Mouse (Mus musculus): Measurements from ENCODE around the gene Ripply3. TPM values are rescaled to one million over a fixed set of nuclear protein-coding genes. Genes with fewer than 3 reads are reported as not detected.
A peak's percentile ranks its signal among the peaks of the same experiment; 100 is the strongest.

Ripply3 gene
- polyA plus RNA-seq, 1 experiment from 2014 or later: 4.5 TPM

DNA sequence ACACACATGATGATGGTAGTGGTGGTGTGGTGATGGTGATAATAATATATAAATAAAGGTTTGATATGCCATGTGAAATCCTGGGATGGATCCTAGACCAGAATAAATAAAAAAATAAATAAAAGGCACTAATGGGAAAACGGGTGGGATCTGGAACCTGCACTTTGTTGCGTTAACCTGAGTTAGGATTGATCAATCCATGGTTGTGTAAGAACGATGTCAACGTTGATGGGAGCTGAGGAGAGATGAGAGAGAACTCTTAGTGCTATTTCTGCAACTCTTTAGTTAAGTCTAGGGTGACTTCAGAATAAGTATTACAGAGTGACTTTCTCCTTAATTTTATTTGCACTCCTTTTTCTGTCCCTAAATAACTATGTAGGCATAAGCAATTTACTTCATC lies 27.0 kb upstream of the Ripply3 start:
- Histone ChIP-seq H3K4me3 (ENCODE audit: low read length) (no peak overlapping the region), H3K4me1 (ENCODE audit: control insufficient read depth, insufficient read depth, low read length) (peaks cover 13% of the 10 kb centered on the region), H3K9ac (ENCODE audit: low read depth, low read length) (no peak overlapping the region), H3K27me3 (replicated peaks; ENCODE audit: control insufficient read depth, insufficient read depth, low read length) (no peaks in the 10 kb centered on the region), H3K4me2 (ENCODE audit: low read depth, low read length) (no peak overlapping the region), H3K9me3 (ENCODE audit: control insufficient read depth, low read length) (no peaks in the 10 kb centered on the region), H3K27ac (ENCODE audit: low read length) (no peak overlapping the region), H3K36me3 (ENCODE audit: control insufficient read depth, insufficient read depth, low read length) (no peaks in the 10 kb centered on the region)
- no peak for ATAC-seq
- 91% methylated on average over 4 of the region's 4 CpGs for WGBS

DNA sequence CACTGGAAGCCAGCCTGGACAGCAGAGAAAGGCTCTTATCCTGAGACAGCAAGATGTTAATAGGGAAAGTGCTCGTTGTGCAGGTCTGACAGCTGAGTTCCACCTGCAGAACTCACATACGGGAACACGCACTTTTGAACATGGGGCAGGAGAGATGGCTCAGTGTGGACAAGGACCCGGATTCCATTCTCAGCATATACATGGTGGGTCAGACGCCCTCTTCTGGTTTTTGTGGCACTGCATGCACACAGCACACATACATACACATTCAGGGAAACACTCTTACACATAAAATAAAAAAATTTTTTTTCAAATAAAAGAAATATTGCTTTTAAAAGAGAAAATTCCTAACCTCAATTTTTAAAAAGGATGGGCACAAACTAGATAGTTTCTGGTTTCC lies 26.5 kb upstream of the Ripply3 start:
- Histone ChIP-seq H3K9ac (ENCODE audit: low read depth, low read length) (no peak overlapping the region), H3K36me3 (ENCODE audit: control insufficient read depth, insufficient read depth, low read length) (no peaks in the 10 kb centered on the region), H3K27me3 (replicated peaks; ENCODE audit: control insufficient read depth, insufficient read depth, low read length) (no peaks in the 10 kb centered on the region), H3K4me3 (ENCODE audit: low read length) (no peak overlapping the region), H3K9me3 (ENCODE audit: control insufficient read depth, low read length) (no peaks in the 10 kb centered on the region), H3K4me2 (ENCODE audit: low read depth, low read length) (no peak overlapping the region), H3K27ac (ENCODE audit: low read length) (no peak overlapping the region), H3K4me1 (ENCODE audit: control insufficient read depth, insufficient read depth, low read length) (peaks cover 13% of the 10 kb centered on the region)
- no peak for ATAC-seq
- WGBS: 82% methylated on average over 5 of the region's 5 CpGs

DNA sequence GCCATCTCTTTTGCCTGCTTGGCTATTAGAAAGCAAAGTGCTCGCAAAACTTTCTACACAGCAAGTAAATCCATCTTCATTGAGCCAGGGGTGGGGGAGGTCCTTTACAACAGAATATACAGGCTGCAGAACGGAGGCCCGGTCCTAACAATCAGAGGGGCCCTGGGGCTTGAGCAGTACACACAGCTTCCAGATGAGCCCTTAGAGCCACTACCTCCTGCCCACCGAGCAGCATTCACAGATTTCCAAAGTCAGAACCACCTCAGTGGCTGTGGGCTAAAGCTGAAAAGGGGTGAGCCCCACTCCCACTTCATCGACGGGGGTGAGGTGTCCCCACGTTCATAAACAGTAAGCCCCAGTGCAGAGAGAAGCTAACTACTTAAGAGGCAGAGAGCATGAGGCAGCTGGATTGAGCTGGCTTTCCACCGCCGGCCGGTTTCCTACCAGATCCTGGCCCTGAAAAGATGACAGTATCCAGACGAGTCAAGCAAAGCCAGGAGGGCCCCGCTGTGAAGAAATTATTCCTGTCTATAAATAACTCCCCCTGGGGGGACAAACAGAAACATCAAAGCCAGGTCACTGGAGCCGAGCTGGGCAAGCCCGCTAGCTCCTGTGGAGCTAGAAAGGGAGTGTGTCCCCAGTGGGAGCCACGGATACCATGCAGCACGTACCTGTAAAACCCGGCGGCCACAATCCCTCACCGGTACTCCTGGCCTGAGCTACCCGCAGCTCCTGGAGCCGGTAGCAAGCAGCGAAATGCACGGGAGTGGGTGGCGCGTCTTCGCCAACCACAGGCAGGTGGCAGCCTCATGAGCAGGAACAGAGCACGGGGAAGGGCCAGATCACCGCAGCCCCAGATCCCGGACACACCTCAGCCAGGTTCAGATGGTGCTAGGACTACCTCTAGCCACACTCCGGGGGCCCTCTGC lies 25.7 kb upstream of the Ripply3 start:
- 8% methylated on average over 30 of the region's 30 CpGs for WGBS
- peaks cover 13% of the 10 kb centered on the region for H3K4me1 ChIP-seq (ENCODE audit: control insufficient read depth, insufficient read depth, low read length)
- no peaks in the 10 kb centered on the region for H3K9me3 ChIP-seq (ENCODE audit: control insufficient read depth, low read length)
- H3K9ac ChIP-seq (ENCODE audit: low read depth, low read length): peak overlapping the region; percentile 60
- no peaks in the 10 kb centered on the region for H3K36me3 ChIP-seq (ENCODE audit: control insufficient read depth, insufficient read depth, low read length)
- peak overlapping the region; percentile 56 for H3K4me2 ChIP-seq (ENCODE audit: low read depth, low read length)
- no peaks in the 10 kb centered on the region for H3K27me3 ChIP-seq (replicated peaks; ENCODE audit: control insufficient read depth, insufficient read depth, low read length)
- peak overlapping the region; percentile 28 for H3K4me3 ChIP-seq (ENCODE audit: low read length)
- no peak overlapping the region; the same call in 1 of the 2 replicates for H3K27ac ChIP-seq (ENCODE audit: low read length)
- ATAC-seq: peak; percentile 79

DNA sequence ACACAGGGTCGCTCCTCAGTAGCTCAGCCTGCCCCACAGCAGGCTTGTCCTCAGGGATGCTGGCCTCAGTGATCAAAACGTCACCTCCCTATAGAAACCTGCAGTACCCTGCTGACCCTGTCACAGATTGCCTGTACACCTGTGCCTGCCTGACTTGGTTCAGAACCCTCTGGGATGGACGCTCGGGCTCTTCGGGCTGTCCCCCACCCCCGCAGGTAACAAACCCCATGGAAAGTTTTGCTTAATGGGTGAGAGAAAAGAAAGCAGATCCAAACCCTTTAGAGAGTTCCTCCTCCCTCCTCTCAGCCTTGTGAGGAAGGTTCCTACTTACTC lies 25.1 kb upstream of the Ripply3 start:
- 33% methylated on average over 5 of the region's 6 CpGs for WGBS
- peak overlapping the region; percentile 56 for H3K4me2 ChIP-seq (ENCODE audit: low read depth, low read length)
- H3K27ac ChIP-seq (ENCODE audit: low read length): no peak overlapping the region
- H3K4me1 ChIP-seq (ENCODE audit: control insufficient read depth, insufficient read depth, low read length): peaks cover 13% of the 10 kb centered on the region
- peak overlapping the region; percentile 60 for H3K9ac ChIP-seq (ENCODE audit: low read depth, low read length)
- H3K27me3 ChIP-seq (replicated peaks; ENCODE audit: control insufficient read depth, insufficient read depth, low read length): no peaks in the 10 kb centered on the region
- H3K36me3 ChIP-seq (ENCODE audit: control insufficient read depth, insufficient read depth, low read length): no peaks in the 10 kb centered on the region
- no peak for ATAC-seq
- H3K9me3 ChIP-seq (ENCODE audit: control insufficient read depth, low read length): no peaks in the 10 kb centered on the region
- peak overlapping the region; percentile 28 for H3K4me3 ChIP-seq (ENCODE audit: low read length)

DNA sequence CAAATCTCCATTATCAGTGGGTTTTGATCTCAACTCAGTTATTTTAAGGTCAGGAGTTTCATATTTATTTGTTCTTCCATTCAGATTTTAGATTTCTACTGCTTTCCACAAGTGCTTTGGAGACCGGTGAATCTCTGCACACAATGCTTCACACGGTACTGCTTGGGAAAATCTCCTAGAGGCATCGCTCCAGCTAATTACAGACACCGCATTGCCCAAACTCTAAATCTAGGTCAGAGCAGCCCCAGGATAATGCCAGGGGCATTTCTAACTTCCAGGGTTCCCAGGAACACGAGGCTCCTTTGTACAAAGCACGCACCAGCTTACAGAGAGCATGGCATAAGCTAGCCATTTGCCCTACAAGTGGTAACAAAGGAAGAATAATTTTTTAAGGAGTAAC lies 20.7 kb upstream of the Ripply3 start:
- ATAC-seq: no peak
- H3K27ac ChIP-seq (ENCODE audit: low read length): no peak overlapping the region
- WGBS: 72% methylated on average over 6 of the region's 6 CpGs

DNA sequence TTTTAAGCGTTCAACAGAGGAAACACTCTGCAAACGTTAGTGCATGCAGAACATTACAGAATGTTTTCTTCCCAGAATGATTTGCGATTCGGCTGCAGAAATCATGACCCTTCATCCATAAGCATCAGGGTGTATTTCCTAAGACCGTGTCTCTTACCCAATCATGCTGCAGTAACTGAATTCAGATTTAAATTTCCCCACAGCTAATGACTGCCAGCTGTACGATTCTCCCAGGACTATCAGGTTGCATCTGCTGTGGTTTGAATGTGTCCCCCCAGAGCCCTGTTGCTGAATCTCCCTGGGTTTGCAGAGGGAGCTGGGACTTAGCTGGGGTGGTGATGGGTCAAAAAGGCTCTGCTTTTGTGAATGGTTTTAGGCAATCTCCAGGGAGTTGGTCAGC lies 20.3 kb upstream of the Ripply3 start:
- 49% methylated on average over 6 of the region's 6 CpGs for WGBS
- Histone ChIP-seq H3K27ac (ENCODE audit: low read length) (no peak overlapping the region), H3K9ac (ENCODE audit: low read depth, low read length) (no peak overlapping the region)

More for the DNA sequence above, 20.7 kb upstream of the Ripply3 start:
- Histone ChIP-seq H3K9ac (ENCODE audit: low read depth, low read length) (no peak overlapping the region), H3K4me3 (ENCODE audit: low read length) (no peak overlapping the region), H3K36me3 (ENCODE audit: control insufficient read depth, insufficient read depth, low read length) (no peaks in the 10 kb centered on the region), H3K9me3 (ENCODE audit: control insufficient read depth, low read length) (no peaks in the 10 kb centered on the region), H3K4me1 (ENCODE audit: control insufficient read depth, insufficient read depth, low read length) (peaks cover 12% of the 10 kb centered on the region), H3K27me3 (replicated peaks; ENCODE audit: control insufficient read depth, insufficient read depth, low read length) (no peaks in the 10 kb centered on the region), H3K4me2 (ENCODE audit: low read depth, low read length) (no peak overlapping the region)

DNA sequence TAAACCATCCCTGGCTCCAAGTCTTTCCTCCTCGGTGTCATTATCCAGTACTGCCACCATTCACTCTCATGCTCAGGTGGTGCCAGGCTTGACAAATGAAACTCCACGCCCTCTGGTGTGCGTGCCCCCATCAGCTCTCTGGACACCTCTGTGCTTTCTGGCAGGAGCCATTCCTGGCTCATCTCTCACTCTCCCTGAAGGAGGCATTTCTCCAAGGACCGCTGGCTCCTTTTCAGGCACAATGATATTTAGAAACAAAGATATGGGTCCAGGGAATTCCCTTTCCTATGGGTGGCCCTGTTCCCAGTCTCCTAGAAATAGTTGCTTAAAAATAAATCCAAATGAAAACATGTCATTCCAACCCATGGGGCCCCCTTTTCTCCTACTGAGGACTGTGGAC lies 19.2 kb upstream of the Ripply3 start:
- no peak for ATAC-seq
- H3K9me3 ChIP-seq (ENCODE audit: control insufficient read depth, low read length): no peaks in the 10 kb centered on the region
- H3K4me3 ChIP-seq (ENCODE audit: low read length): no peak overlapping the region
- no peak overlapping the region for H3K27ac ChIP-seq (ENCODE audit: low read length)
- H3K27me3 ChIP-seq (replicated peaks; ENCODE audit: control insufficient read depth, insufficient read depth, low read length): no peaks in the 10 kb centered on the region
- WGBS: 90% methylated on average over 4 of the region's 4 CpGs
- H3K4me2 ChIP-seq (ENCODE audit: low read depth, low read length): no peak overlapping the region
- H3K9ac ChIP-seq (ENCODE audit: low read depth, low read length): no peak overlapping the region
- no peaks in the 10 kb centered on the region for H3K36me3 ChIP-seq (ENCODE audit: control insufficient read depth, insufficient read depth, low read length)
- H3K4me1 ChIP-seq (ENCODE audit: control insufficient read depth, insufficient read depth, low read length): 0 out of 2 replicates have a peak, but pooled peaks cover 9% of the 10 kb centered on the region

More for the DNA sequence above, 20.3 kb upstream of the Ripply3 start:
- Histone ChIP-seq H3K4me1 (ENCODE audit: control insufficient read depth, insufficient read depth, low read length) (peaks cover 8% of the 10 kb centered on the region; the same call in 1 of the 2 replicates), H3K36me3 (ENCODE audit: control insufficient read depth, insufficient read depth, low read length) (no peaks in the 10 kb centered on the region), H3K4me3 (ENCODE audit: low read length) (no peak overlapping the region), H3K9me3 (ENCODE audit: control insufficient read depth, low read length) (no peaks in the 10 kb centered on the region), H3K27me3 (replicated peaks; ENCODE audit: control insufficient read depth, insufficient read depth, low read length) (no peaks in the 10 kb centered on the region), H3K4me2 (ENCODE audit: low read depth, low read length) (no peak overlapping the region)
- ATAC-seq: no peak

DNA sequence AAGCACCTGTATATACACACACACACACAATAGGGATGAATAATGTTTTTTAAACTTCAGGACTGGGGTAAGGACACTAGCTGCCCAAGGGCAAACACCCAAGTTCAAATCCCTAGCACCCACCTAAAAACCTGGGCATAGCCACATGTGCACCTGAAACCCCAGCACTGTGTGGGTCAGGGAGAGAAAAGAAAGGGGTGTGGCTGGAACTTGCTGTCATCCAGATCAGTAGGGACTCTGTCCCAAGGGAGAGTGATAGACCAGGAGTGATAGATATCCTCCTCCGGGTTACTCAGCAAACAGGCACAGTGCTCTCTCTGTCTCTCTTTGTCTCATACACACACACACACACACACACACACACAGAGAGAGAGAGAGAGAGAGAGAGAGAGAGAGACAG lies 16.8 kb upstream of the Ripply3 start:
- no peaks in the 10 kb centered on the region for H3K27me3 ChIP-seq (replicated peaks; ENCODE audit: control insufficient read depth, insufficient read depth, low read length)
- no peak overlapping the region for H3K4me2 ChIP-seq (ENCODE audit: low read depth, low read length)
- WGBS: 58% methylated on average over 1 of the region's 1 CpGs
- H3K36me3 ChIP-seq (ENCODE audit: control insufficient read depth, insufficient read depth, low read length): no peaks in the 10 kb centered on the region
- no peak overlapping the region for H3K4me3 ChIP-seq (ENCODE audit: low read length)
- 0 out of 2 replicates have a peak, but pooled peaks cover 9% of the 10 kb centered on the region for H3K4me1 ChIP-seq (ENCODE audit: control insufficient read depth, insufficient read depth, low read length)
- H3K9ac ChIP-seq (ENCODE audit: low read depth, low read length): no peak overlapping the region
- H3K9me3 ChIP-seq (ENCODE audit: control insufficient read depth, low read length): no peaks in the 10 kb centered on the region
- ATAC-seq: no peak
- no peak overlapping the region for H3K27ac ChIP-seq (ENCODE audit: low read length)

DNA sequence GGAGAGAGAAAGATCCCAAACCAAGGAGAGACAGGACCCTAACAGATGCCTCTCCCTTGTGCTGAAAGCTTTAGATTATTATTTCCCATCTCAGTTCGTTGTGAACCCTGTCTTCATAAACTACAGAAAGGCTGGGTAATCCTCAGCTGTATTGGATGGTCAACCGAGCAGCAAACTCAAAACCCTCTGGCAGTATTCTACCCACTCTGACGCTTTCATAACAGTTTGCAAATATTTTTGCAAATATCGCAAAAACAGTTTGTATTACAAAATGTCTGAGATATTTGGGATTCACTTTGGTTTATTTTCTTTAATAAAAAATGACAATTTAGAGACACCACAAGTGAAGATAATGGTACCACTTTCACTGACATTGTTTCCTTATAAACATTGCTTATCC lies 16.3 kb upstream of the Ripply3 start:
- peak overlapping the region; percentile 46; the same call in 1 of the 2 replicates for H3K9ac ChIP-seq (ENCODE audit: low read depth, low read length)
- H3K27me3 ChIP-seq (replicated peaks; ENCODE audit: control insufficient read depth, insufficient read depth, low read length): no peaks in the 10 kb centered on the region
- H3K4me2 ChIP-seq (ENCODE audit: low read depth, low read length): 0 out of 2 replicates have a peak overlapping the region, but pooled peaks have one; percentile 10
- H3K4me1 ChIP-seq (ENCODE audit: control insufficient read depth, insufficient read depth, low read length): 0 out of 2 replicates have a peak, but pooled peaks cover 9% of the 10 kb centered on the region
- no peaks in the 10 kb centered on the region for H3K36me3 ChIP-seq (ENCODE audit: control insufficient read depth, insufficient read depth, low read length)
- no peak overlapping the region for H3K27ac ChIP-seq (ENCODE audit: low read length)
- H3K4me3 ChIP-seq (ENCODE audit: low read length): no peak overlapping the region
- no peaks in the 10 kb centered on the region for H3K9me3 ChIP-seq (ENCODE audit: control insufficient read depth, low read length)
- whole genome bisulfite sequencing: 68% methylated on average over 4 of the region's 4 CpGs
- no peak for ATAC-seq
